In the genomic region with DNA sequence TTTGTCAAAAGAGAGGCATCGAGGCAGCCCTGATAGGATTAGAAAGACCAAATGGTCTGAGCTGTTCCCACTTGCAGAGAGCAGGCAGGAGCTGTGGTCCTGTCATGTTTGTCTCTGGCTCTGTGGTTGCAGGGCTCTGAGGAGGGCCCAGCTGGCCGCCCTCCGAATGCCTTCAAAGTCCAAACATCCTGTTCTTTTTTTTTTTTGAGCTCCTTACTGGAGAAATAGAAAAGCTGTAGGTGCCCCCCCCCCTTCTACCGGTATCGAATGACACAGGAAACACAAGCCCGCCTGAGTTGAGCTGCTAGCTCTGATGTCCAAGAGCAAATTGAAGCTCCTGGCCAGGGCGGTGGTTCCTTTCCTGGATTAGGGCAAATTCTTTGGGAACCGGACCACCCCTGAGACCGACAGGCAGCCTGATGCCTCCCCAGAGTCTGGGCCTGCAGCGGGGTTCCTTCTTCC, we compare ENCODE assay signal across 8 mouse cellular contexts. TPM values are rescaled to one million over a fixed set of nuclear protein-coding genes. Genes with fewer than 3 reads are reported as not detected.
DNase-seq lines count a peak whose midpoint lies in the region; ATAC-seq and TF ChIP-seq lines count a peak whose summit lies in the region.

No protein-coding gene starts in this region.

- no peak for TF ChIP-seq POLR2A in limb, embryonic 14.5 days (IDR thresholded peaks at IDR 0.05; ENCODE audit: borderline replicate concordance, extremely low read depth, insufficient read depth, insufficient read length)

- H3K4me1 ChIP-seq in limb, embryonic 14.5 days (ENCODE audit: control insufficient read depth, insufficient read depth, low read length): peaks cover 43% of the 10 kb centered on the region
- H3K4me1 ChIP-seq in neural tube, embryonic 13.5 days (replicated peaks): peaks cover 51% of the 10 kb centered on the region

- H3K4me3 ChIP-seq in layer of hippocampus, adult 2 months: no peak overlapping the region; the same call in 1 of the 2 replicates
- 0 out of 2 replicates have a peak overlapping the region, but pooled peaks have one; percentile 4 for H3K4me3 ChIP-seq in limb, embryonic 14.5 days (replicated peaks; ENCODE audit: low read length)
- no peak overlapping the region for H3K4me3 ChIP-seq in neural tube, embryonic 13.5 days

- intact Hi-C loops in heart, postnatal 10 days (cut with DNase I): no loop called here

- ATAC-seq in limb, embryonic 14.5 days (ENCODE audit: low FRiP score, low read depth): peak; percentile 24; the same call in 1 of the 2 replicates
- ATAC-seq in neural tube, embryonic 13.5 days (ENCODE audit: low read depth): no peak
- ATAC-seq in frontal cortex, adult (ENCODE audit: low TSS enrichment): no peak

- H3K27ac ChIP-seq in layer of hippocampus, adult 2 months: peak overlapping the region; percentile 77
- peak overlapping the region; percentile 65 for H3K27ac ChIP-seq in limb, embryonic 14.5 days (replicated peaks; ENCODE audit: low read depth, low read length)
- peak overlapping the region; percentile 83 for H3K27ac ChIP-seq in neural tube, embryonic 13.5 days (replicated peaks)

- H3K9me3 ChIP-seq in limb, embryonic 14.5 days (ENCODE audit: control insufficient read depth, low read length): no peaks in the 10 kb centered on the region
- H3K9me3 ChIP-seq in neural tube, embryonic 13.5 days: no peaks in the 10 kb centered on the region

- peaks cover 11% of the 10 kb centered on the region; the same call in 1 of the 2 replicates for H3K36me3 ChIP-seq in limb, embryonic 14.5 days (ENCODE audit: control insufficient read depth, insufficient read depth, low read length)
- peaks cover 10% of the 10 kb centered on the region; the same call in 1 of the 2 replicates for H3K36me3 ChIP-seq in neural tube, embryonic 13.5 days

- no peak for TF ChIP-seq CTCF in layer of hippocampus, adult 2 months (conservative IDR thresholded peaks at IDR 0.05)

- 10% methylated on average over 10 of the region's 10 CpGs for whole genome bisulfite sequencing in limb, embryonic 14.5 days
- 43% methylated on average over 10 of the region's 10 CpGs for WGBS in neural tube, embryonic 13.5 days

- DNase-seq in layer of hippocampus, adult 2 months (ENCODE audit: low spot score in 2 of 2): no peak
- DNase-seq in layer of hippocampus, postnatal 25 days (ENCODE audit: extremely low spot score in 1 of 2, low spot score in 1 of 2): no peak
- peak; percentile 38 to 51 for DNase-seq in heart, postnatal 10 days
- peak; percentile 52 for DNase-seq in limb, embryonic 14.5 days (ENCODE audit: low spot score)
- DNase-seq in thymus, postnatal 0 days (ENCODE audit: low spot score): no peak
- DNase-seq in cerebellum, adult 9-11 months: no peak

- H3K27me3 ChIP-seq in limb, embryonic 14.5 days (ENCODE audit: control insufficient read depth, insufficient read depth, low read length): no peaks in the 10 kb centered on the region
- no peaks in the 10 kb centered on the region for H3K27me3 ChIP-seq in neural tube, embryonic 13.5 days

- peak overlapping the region; percentile 28; the same call in 1 of the 2 replicates for H3K9ac ChIP-seq in limb, embryonic 14.5 days (ENCODE audit: low read depth, low read length, severe bottlenecking)
- peak overlapping the region; percentile 26; the same call in 1 of the 2 replicates for H3K9ac ChIP-seq in neural tube, embryonic 13.5 days

- peak overlapping the region; percentile 26 for H3K4me2 ChIP-seq in limb, embryonic 14.5 days (replicated peaks; ENCODE audit: low read depth, low read length, severe bottlenecking)
- H3K4me2 ChIP-seq in neural tube, embryonic 13.5 days: 0 out of 2 replicates have a peak overlapping the region, but pooled peaks have one; percentile 9

RNA-seq across cellular contexts. Expression of gene Ece1, which starts 58.5 kb away (rescaled TPM):
- total RNA-seq in layer of hippocampus, adult 2 months (2021): 10 to 100 TPM; 47.5 to 58.0 TPM
- total RNA-seq in layer of hippocampus, postnatal 25 days (2021): 10 to 100 TPM; 50.3 to 52.3 TPM
- 100 to 1,000 TPM; 109 to 129 TPM for total RNA-seq in heart, postnatal 10 days (2021)
- 28.9 and 42.4 TPM in 2 replicates for polyA plus RNA-seq in limb, embryonic 14.5 days (2012; rRNA removed)
- polyA plus RNA-seq in limb, embryonic 14.5 days (2014; fragmentation: Nextera tagmentation; extraction: Ambion mirVana): 44.3 and 45.7 TPM in 2 replicates
- polyA plus RNA-seq in neural tube, embryonic 13.5 days (2015; fragmentation: Nextera tagmentation; extraction: Ambion mirVana): 27.5 and 32.6 TPM in 2 replicates
- 14.6 and 18.3 TPM in 2 replicates for polyA plus RNA-seq in thymus, postnatal 0 days (2015; fragmentation: Nextera tagmentation; extraction: Ambion mirVana)

Comparison
In these comparisons a context has a peak if more than half of its experiments do, and no peak if none do; other contexts are left out.
1. DNase-seq: peak in heart, postnatal 10 days (2 of 2) and limb, embryonic 14.5 days (single experiment); none in layer of hippocampus, adult 2 months (0 of 2), layer of hippocampus, postnatal 25 days (0 of 2), thymus, postnatal 0 days (single experiment) and cerebellum, adult 9-11 months (single experiment).
2. Peak in every context shown above with its lines, with median percentiles within 50 percentile points of each other: H3K27ac ChIP-seq.